Mouse (Mus musculus) embryonic facial prominence, embryonic 10.5 days (tissue): ENCODE data around the gene Ranbp17. TPM values are rescaled to one million over a fixed set of nuclear protein-coding genes. Genes with fewer than 3 reads are reported as not detected.

Experiments
- DNase-seq: peaks from one replicate; pipeline ENCODE4 v3.0.0-alpha.2; 2017; ENCODE audit warnings: low spot score
- H3K27ac ChIP-seq: fragments of 300-500 bp; sonication (generic); replicated peaks from 2 replicates; pipeline ENCODE4 v1.5.1; 2016; ENCODE audit warnings: mild to moderate bottlenecking
- H3K27me3 ChIP-seq: fragments of 300-500 bp; sonication (generic); replicated peaks from 2 replicates; pipeline ENCODE4 v1.6.1; 2016; ENCODE audit warnings: low read depth, mild to moderate bottlenecking; ENCODE audit not compliant: poor library complexity, severe bottlenecking
- H3K36me3 ChIP-seq: fragments of 300-500 bp; sonication (generic); replicated peaks from 2 replicates; pipeline ENCODE4 v1.6.1; 2016; ENCODE audit warnings: mild to moderate bottlenecking, moderate library complexity
- H3K4me1 ChIP-seq: fragments of 300-500 bp; sonication (generic); 2 replicates; pipeline ENCODE4 v1.6.1; 2016
- H3K4me3 ChIP-seq: fragments of 300-500 bp; sonication (generic); 2 replicates; pipeline ENCODE4 v1.5.1; 2016; ENCODE audit warnings: mild to moderate bottlenecking, moderate library complexity
- H3K9me3 ChIP-seq: fragments of 300-500 bp; sonication (generic); 2 replicates; pipeline ENCODE4 v1.6.1; 2016; ENCODE audit warnings: mild to moderate bottlenecking
- WGBS: fragments of 180-500 bp; shearing (Covaris S2); methylation state at CpG from one replicate; pipeline ENCODE4 v1.1.7; 2016; 5-methylcytosine and 5-hydroxymethylcytosine counted together
- polyA plus RNA-seq: library from polyadenylated mRNA; unstranded; fragments of >200 nt; fragmentation: Nextera tagmentation; extraction: Ambion mirVana; gene quantifications from 2 replicates; pipeline ENCODE4 v1.2.1, GENCODE M21; 2016

Ranbp17 gene
- polyA plus RNA-seq, 1 experiment from 2014 or later, result 12.4 TPM

DNA sequence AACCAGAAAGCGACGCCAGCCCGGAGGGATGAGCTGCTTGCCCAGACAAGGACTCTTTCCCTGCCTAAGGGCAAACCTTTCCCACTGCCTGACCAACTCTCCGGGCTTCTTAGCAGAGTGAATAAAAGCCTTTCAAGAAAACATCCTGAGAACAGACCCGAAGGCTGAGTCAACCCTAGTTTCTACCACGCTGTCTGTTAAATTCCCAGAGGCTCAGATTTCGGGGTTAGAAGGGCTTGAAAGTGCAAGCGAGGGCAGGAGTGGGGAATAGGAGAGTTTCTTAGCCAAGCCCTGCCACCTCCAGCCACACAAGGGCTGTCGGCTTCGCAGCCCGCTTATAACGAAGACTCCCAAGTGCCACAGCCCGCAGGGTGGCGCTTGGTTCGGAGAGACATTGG is 314.4 kb downstream of the Ranbp17 start:
- peaks cover 7% of the 10 kb centered on the region for H3K9me3 ChIP-seq
- peak; percentile 53 for DNase-seq
- H3K4me3 ChIP-seq, result no peak overlapping the region; the same call in 1 of the 2 replicates
- peaks cover 58% of the 10 kb centered on the region for H3K4me1 ChIP-seq
- H3K27me3 ChIP-seq, result peaks cover 100% of the 10 kb centered on the region
- 1% methylated on average over 15 of the region's 15 CpGs for WGBS
- no peaks in the 10 kb centered on the region for H3K36me3 ChIP-seq
- no peak overlapping the region for H3K27ac ChIP-seq

DNA sequence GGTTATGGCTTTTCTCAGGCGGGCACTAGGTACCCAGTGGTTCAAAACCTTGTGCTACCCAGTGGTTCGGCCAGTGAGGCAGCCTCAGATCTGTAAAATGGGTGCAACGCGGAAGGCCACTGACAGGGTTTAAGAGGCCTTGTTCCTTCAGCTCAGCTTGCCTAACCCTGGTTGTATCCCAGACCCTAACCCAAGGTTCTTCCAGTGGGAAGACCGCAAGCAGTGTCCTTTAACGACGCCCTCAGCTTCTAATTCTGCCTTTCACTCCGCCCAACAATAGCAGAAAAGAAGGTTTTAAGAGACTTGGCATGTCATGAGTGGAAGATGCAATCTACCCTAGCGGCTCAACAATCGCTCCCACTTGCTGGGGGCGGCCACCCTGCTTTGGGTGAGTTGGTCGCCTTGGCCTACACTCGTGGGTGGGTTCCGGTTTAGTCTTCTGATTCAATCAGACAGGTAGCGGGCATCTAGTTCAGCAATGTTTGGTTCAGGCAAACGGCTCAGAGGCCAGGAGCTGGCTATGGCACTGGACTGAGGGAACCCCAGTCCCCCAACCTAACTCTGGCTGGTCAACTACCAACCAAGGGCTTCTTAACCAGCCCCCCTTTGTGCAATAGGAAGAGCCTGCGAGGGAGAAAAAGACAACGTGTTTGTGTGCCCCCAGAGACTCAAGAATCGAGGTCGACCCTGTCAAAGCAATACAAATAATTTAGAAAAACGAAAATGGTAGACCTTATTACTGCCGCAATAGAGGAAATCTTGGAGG is 315.0 kb downstream of the Ranbp17 start:
- Histone ChIP-seq H3K4me3 (no peak overlapping the region; the same call in 1 of the 2 replicates), H3K36me3 (no peaks in the 10 kb centered on the region), H3K9me3 (peaks cover 7% of the 10 kb centered on the region), H3K27ac (no peak overlapping the region), H3K27me3 (peaks cover 100% of the 10 kb centered on the region), H3K4me1 (peaks cover 57% of the 10 kb centered on the region)
- 13% methylated on average over 22 of the region's 22 CpGs for WGBS
- peak; percentile 53 for DNase-seq

DNA sequence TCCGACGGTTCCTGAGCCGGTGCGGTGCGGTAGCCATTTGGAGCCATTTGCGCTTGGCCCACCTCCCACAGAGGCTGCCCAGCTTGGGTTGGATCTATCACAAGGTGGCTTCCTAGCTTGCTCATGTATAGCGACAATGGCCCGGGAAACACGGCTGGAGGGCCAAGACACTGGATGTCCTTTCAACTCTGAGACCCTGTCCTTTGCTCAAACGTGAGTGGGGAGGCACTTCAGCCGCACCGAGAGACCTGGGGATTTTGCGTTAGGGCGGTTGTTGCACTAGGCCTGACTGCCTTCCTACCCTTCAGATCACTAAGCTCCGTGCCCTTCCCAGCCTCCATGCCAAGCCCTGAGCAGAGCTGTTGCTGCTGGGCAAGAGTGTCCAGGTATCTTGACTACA is 315.9 kb downstream of the Ranbp17 start:
- Histone ChIP-seq H3K27ac (no peak overlapping the region), H3K4me1 (peaks cover 52% of the 10 kb centered on the region), H3K9me3 (peaks cover 7% of the 10 kb centered on the region), H3K36me3 (no peaks in the 10 kb centered on the region), H3K4me3 (no peak overlapping the region), H3K27me3 (peaks cover 100% of the 10 kb centered on the region)
- 9% methylated on average over 15 of the region's 15 CpGs for WGBS
- peak; percentile 43 for DNase-seq

DNA sequence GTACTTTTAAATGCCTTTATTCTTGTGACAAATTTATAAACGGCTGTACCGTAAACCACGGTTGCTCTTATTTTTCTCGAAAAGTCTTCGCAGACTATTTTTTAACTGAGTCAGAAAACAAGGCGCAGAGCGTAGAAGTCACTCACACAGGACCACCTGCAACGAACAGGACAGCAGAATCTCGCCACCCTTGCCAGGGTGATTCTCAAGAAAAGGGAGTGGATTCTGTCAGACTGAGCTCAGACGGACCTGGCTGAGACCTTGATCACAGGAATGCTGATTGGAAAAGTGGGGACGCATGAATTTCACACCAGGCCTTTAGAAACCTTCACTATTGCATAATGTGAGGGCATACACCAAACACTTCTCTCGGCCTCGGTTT is 316.4 kb downstream of the Ranbp17 start:
- Histone ChIP-seq H3K36me3 (no peaks in the 10 kb centered on the region), H3K4me1 (peaks cover 46% of the 10 kb centered on the region), H3K27me3 (peaks cover 100% of the 10 kb centered on the region), H3K27ac (no peak overlapping the region), H3K4me3 (no peak overlapping the region), H3K9me3 (peaks cover 7% of the 10 kb centered on the region)
- WGBS, result 19% methylated on average over 13 of the region's 13 CpGs
- DNase-seq, result peak; percentile 28

DNA sequence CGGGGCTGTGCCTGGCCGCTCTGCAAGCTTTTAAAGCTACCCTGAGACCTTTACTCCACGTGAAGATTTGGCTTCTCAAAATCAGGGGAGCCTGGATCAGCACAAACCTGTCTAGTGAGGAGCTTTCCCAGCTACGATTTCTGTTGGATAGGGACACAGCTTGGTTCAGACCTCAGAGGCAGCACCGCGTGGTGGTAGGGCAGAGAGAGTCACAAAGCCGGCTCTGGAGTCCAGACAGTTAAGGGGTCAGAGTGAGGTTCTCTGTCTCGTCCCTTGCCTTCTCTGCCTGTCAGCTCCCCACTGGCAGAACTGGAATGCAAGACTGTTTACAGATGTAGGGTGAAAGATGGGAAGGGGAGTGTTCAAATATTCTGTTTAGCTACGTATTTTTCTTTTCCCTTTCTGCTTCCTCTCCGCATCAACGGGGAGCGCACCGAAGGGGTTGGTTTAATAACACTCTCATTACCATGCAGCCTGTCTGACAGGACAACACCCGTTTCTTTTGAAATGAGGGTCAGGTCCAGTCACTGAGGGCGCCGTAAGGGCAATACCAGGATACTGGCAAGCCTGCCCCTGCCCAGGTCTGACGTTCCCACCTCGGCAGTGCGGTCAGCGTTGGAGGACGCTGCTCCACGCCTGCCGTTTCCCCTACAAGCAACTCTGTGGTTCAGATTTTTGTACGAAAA is 317.0 kb downstream of the Ranbp17 start:
- Histone ChIP-seq H3K4me3 (peak overlapping the region; percentile 2; the same call in 1 of the 2 replicates), H3K36me3 (no peaks in the 10 kb centered on the region), H3K9me3 (peaks cover 7% of the 10 kb centered on the region), H3K4me1 (peaks cover 44% of the 10 kb centered on the region), H3K27ac (no peak overlapping the region), H3K27me3 (peaks cover 100% of the 10 kb centered on the region)
- DNase-seq, result peak; percentile 53
- 4% methylated on average over 24 of the region's 24 CpGs for WGBS

DNA sequence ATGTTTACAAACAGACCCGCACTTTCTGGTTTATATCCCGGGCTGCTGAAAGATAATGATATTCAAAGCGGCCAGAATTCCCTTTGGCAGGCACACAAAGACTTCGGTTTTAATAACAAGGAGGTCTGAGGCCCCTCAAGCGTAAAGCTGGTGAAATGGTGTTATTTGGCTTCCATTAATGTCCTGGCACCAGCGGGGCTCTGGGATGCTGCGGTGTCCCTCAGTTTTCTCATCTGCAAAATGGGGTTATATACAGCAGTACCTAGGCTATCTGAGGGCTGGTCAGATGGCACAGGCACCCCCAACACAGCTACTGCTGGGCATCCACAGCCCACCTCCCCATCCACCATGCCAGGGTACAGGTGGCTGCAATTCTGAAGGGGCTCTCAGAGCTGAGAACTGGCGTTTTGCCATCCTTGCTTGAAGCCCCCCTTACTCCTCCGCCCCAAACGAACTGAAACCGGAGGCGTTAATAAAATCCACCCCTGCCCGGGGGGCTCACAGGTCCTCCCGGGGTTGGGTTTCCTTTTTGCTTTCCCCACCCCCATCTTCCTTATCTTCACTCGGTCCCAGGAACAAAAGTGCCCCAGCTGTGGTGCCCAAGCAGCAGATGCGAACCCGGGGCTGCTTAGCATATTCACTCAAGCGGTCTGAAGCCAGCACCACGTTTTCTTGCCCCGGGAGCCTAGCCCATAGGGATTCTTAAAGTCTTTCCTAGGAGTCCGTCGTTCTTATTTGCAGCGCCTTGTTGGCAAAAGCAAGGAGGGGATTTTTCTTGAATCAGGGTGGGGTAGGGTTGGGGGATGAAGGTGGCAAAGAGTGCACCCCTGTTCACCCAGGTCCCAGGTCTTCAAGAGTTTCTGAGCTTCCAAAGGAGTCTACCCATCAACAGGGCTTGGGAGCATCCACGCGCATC is 317.8 kb downstream of the Ranbp17 start:
- H3K4me3 ChIP-seq, result peak overlapping the region; percentile 2; the same call in 1 of the 2 replicates
- no peaks in the 10 kb centered on the region for H3K36me3 ChIP-seq
- peaks cover 7% of the 10 kb centered on the region for H3K9me3 ChIP-seq
- WGBS, result 3% methylated on average over 25 of the region's 25 CpGs
- no peak overlapping the region for H3K27ac ChIP-seq
- peak; percentile 42 for DNase-seq
- peaks cover 36% of the 10 kb centered on the region for H3K4me1 ChIP-seq
- H3K27me3 ChIP-seq, result peaks cover 100% of the 10 kb centered on the region

DNA sequence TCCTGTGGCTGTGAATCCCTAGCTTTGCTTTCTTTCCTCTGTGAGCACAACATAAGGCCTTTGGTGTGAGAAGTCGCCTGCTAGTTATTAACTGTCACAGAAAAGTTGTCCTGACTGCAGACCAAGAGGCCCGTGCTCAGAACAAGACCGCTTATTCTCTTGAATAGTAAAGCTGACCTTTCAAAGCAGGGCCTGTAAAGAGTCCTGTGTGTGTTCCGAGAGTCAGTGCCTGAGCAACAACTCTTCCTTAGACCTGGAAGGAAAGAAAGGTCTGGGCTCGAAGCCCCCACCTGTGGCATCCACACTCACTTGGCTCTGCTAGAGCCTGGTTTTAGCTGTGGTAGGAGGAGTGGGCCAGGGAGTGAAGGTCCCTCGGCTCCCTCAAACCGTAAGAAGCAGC is 318.5 kb downstream of the Ranbp17 start:
- Histone ChIP-seq H3K36me3 (no peaks in the 10 kb centered on the region), H3K4me1 (peaks cover 29% of the 10 kb centered on the region), H3K9me3 (peaks cover 7% of the 10 kb centered on the region), H3K27me3 (peaks cover 100% of the 10 kb centered on the region), H3K4me3 (no peak overlapping the region), H3K27ac (no peak overlapping the region)
- no peak for DNase-seq
- 9% methylated on average over 7 of the region's 7 CpGs for WGBS

DNA sequence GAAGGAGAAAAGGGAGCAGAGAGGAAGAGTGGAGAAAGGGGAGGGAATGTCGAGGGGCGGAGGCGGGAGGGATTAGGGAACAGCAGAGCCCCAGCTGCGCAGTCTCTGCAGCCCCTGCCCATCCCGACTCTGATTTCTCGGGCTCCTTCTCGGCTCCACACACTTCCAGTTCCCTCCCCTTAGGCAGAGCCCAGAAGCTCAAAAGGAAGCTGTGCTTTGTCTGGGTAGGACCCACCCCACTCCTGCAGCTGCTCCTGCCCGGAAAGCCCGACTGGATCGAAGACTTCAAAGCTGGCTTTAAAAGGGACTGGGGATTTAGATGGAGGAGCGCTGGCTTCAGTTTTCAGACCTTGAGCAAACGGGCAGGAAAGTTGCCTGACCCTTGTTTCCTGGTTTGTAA is 319.9 kb downstream of the Ranbp17 start:
- Histone ChIP-seq H3K36me3 (no peaks in the 10 kb centered on the region), H3K27me3 (peaks cover 94% of the 10 kb centered on the region), H3K4me1 (peaks cover 21% of the 10 kb centered on the region), H3K4me3 (peak overlapping the region; percentile 37; the same call in 1 of the 2 replicates), H3K9me3 (peaks cover 7% of the 10 kb centered on the region), H3K27ac (no peak overlapping the region)
- WGBS, result under 1% methylated on average over 12 of the region's 12 CpGs
- peak; percentile 54 for DNase-seq

DNA sequence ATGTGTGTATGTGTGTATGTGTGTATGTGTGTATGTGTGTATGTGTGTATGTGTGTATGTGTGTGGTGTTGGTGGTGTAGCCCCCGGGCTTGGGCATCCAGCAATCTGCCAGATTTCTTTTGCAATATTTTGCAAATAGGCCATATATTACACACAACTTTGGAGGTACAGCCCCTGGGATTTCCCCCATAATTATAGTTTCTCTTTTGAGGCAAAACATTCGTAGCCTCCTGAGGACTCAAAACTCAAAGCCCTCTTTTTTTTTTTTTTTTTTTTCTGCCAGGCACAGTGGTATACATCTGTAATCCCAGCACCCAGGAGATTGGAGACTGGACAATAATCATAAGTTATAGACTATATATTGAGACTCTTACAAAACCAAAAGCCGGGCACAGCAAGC is 331.7 kb downstream of the Ranbp17 start:
- no peaks in the 10 kb centered on the region for H3K9me3 ChIP-seq
- DNase-seq, result no peak
- H3K27ac ChIP-seq, result no peak overlapping the region
- H3K4me1 ChIP-seq, result peaks cover 12% of the 10 kb centered on the region
- H3K36me3 ChIP-seq, result no peaks in the 10 kb centered on the region
- 74% methylated on average over 3 of the region's 3 CpGs for WGBS
- no peak overlapping the region for H3K4me3 ChIP-seq
- peaks cover 60% of the 10 kb centered on the region for H3K27me3 ChIP-seq

DNA sequence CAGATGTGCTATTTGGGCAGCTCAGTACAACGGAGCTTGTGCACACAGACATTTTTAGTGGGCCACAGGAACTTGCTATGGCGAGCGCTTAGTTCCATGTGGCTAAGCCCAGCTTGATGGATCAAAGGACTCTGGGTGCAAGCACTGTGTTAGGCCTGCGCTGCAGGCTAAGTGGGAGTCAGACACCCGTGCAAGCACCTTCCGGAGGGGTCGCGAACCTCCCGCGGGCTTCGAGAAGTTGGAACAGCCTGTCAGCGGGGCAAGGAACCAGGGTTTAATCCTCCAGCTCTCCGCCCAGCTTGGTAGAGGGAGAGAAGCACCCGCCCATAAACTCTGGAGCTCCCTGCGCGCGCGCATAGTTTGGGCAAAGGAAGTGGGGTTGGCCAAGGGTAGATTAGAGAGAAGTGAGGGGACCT is 332.8 kb downstream of the Ranbp17 start:
- Histone ChIP-seq H3K27me3 (peaks cover 71% of the 10 kb centered on the region), H3K27ac (no peak overlapping the region; the same call in 1 of the 2 replicates), H3K36me3 (no peaks in the 10 kb centered on the region), H3K4me1 (peaks cover 12% of the 10 kb centered on the region), H3K9me3 (no peaks in the 10 kb centered on the region), H3K4me3 (peak overlapping the region; percentile 46)
- DNase-seq, result peak; percentile 61
- WGBS, result 1% methylated on average over 18 of the region's 18 CpGs

DNA sequence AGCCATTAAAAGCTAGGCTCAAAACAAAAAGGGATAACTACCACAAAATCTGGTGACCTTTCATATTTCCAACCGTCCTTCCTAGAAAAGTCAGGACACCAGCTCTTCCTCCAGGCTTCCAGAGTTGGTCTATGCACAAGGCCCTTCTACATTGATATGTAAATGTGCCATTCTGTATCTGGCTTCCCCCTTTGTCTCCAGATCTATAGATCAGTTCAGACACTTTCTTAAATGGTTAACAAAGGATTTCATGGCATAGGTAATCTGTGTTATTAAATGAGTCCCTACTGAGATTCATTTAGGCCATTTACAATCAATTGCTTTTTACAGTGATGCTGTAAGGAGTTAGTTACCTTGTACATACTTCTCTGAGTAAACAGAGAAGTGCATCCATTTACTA is 333.7 kb downstream of the Ranbp17 start:
- DNase-seq, result no peak
- WGBS, result 21% methylated on average over 1 of the region's 1 CpGs
- H3K9me3 ChIP-seq, result no peaks in the 10 kb centered on the region
- peaks cover 75% of the 10 kb centered on the region for H3K27me3 ChIP-seq
- H3K27ac ChIP-seq, result no peak overlapping the region
- peaks cover 12% of the 10 kb centered on the region for H3K4me1 ChIP-seq
- no peaks in the 10 kb centered on the region for H3K36me3 ChIP-seq
- no peak overlapping the region for H3K4me3 ChIP-seq

DNA sequence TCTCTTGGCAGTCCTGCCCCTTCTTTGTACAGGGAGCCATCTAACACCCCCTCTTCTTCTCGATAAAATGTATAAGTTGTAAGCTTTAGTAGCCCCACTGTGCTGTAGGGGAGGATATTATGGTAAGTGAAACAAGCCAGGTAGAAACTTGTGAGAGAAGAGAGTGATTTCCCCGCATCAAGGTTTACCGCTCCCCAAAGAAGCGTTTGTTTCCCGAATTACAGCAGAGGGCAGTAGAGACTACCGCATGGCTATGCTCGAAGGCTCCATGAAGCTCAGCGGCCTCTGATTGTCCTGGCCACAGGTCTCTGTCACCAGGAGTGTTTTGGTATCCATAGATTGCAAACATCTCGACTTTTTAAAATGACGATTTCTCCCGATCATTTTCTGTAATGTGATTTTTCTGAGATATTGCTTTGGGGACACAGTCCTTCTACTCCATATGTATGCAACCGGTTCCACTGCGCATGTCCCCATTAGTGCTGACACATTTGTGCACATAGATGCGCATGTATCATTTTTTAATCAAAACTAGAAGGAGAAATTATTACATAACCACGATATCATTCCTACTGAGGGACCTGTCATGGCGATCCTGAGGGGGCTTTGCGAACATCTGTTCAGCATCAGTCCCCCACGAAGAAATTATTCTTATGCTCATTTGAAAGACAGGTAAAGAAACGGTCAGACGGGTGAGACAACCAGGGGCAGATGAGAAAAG is 336.9 kb downstream of the Ranbp17 start:
- H3K36me3 ChIP-seq, result no peaks in the 10 kb centered on the region
- DNase-seq, result peak; percentile 66
- WGBS, result 31% methylated on average over 20 of the region's 20 CpGs
- no peak overlapping the region for H3K27ac ChIP-seq
- H3K9me3 ChIP-seq, result no peaks in the 10 kb centered on the region
- peaks cover 12% of the 10 kb centered on the region for H3K4me1 ChIP-seq
- H3K4me3 ChIP-seq, result no peak overlapping the region
- H3K27me3 ChIP-seq, result peaks cover 68% of the 10 kb centered on the region
